ENCODE assay signal across 8 mouse cellular contexts in the genomic region with DNA sequence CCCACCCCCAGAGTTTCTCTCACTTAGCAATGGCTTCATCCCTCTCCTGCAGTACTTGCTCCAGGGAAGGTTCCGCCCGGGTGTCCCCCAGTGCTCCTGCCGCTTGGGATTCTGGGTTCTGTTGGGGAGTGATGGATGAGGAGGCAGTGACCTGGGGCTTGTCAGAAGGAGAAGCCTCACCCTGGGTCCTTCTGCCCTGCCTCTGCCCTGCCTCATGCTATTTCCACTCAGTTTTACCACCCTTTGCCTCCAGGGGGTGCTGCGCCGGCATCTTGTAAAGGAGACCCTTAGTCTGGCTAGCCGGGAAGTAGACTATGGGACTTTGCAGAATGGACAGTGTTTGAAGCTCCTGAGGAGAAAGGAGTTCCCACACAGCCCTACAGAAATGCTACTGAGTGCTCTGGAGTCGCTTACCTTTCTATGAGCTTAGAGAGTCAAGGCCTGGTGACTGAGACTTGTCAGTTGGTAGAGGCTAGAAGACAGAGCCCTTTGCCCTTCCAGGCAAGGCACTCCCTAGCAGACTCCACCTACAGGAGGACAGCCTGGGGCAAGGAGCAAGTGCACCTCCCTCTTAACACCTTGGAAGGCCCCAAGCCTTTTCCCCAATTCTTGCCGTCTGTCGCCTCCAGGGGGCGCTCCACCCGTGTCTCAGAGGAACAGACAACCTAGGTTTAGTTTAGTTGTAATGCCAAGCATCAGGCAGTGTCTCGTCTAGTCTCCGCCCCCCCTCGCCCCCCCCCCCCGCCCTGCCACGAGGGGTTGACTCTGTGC. TPM values are rescaled to one million over a fixed set of nuclear protein-coding genes. Genes with fewer than 3 reads are reported as not detected.
A peak's percentile ranks its signal among the peaks of the same experiment; 100 is the strongest.
DNase-seq lines count a peak whose midpoint lies in the region; ATAC-seq and TF ChIP-seq lines count a peak whose summit lies in the region.

No protein-coding gene starts in this region.

- H3K4me2 ChIP-seq in CH12.LX (ENCODE audit: insufficient read depth, low read depth, poor library complexity, severe bottlenecking): no peak overlapping the region
- peak overlapping the region; percentile 24 for H3K4me2 ChIP-seq in heart, embryonic 14.5 days (ENCODE audit: low read length)
- peak overlapping the region; percentile 37 for H3K4me2 ChIP-seq in lung, postnatal 0 days (replicated peaks; ENCODE audit: low read depth, low read length)

- H3K79me2 ChIP-seq in CH12.LX (replicated peaks; ENCODE audit: control insufficient read depth, extremely low read depth, insufficient read depth, poor library complexity, severe bottlenecking): no peaks in the 10 kb centered on the region; the same call in 1 of the 2 replicates

- H3K4me1 ChIP-seq in CH12.LX (ENCODE audit: control insufficient read depth in 1 of 2, insufficient read depth in 2 of 2): peaks cover 7 to 34% of the 10 kb centered on the region in 2 experiments
- peaks cover 10 to 22% of the 10 kb centered on the region in 2 experiments for H3K4me1 ChIP-seq in heart, embryonic 14.5 days (ENCODE audit: control insufficient read depth in 2 of 2, insufficient read depth in 2 of 2, low read length in 2 of 2)
- H3K4me1 ChIP-seq in lung, postnatal 0 days (ENCODE audit: insufficient read depth, low read depth, low read length): peaks cover 9% of the 10 kb centered on the region; the same call in 1 of the 2 replicates

- peaks cover 2 to 18% of the 10 kb centered on the region in 2 experiments for H3K36me3 ChIP-seq in CH12.LX (replicated peaks in 1 of 2; ENCODE audit: control insufficient read depth in 1 of 2, insufficient read depth in 1 of 2, low read length in 1 of 2)
- H3K36me3 ChIP-seq in heart, embryonic 14.5 days (ENCODE audit: control insufficient read depth, insufficient read depth, low read length): peaks cover 13% of the 10 kb centered on the region
- H3K36me3 ChIP-seq in lung, postnatal 0 days (ENCODE audit: insufficient read depth, low read length): no peaks in the 10 kb centered on the region

- TF ChIP-seq POLR2A in CH12.LX (IDR thresholded peaks at IDR 0.05; ENCODE audit: low read depth, low read length): no peak

- peak; percentile 63 to 80 for TF ChIP-seq CTCF in CH12.LX (conservative IDR thresholded peaks at IDR 0.05 in 1 of 2, IDR thresholded peaks at IDR 0.05 in 1 of 2; ENCODE audit: low read depth in 2 of 2, low read length in 2 of 2)
- peak; percentile 76 for TF ChIP-seq CTCF in lung, postnatal 0 days (IDR thresholded peaks at IDR 0.05)

- WGBS in heart, embryonic 14.5 days: 12% methylated on average over 16 of the region's 16 CpGs
- 8% methylated on average over 16 of the region's 16 CpGs for WGBS in lung, postnatal 0 days

- H3K9ac ChIP-seq in CH12.LX (ENCODE audit: insufficient read depth, low read depth): no peak overlapping the region
- 0 out of 2 replicates have a peak overlapping the region, but pooled peaks have one; percentile 18 for H3K9ac ChIP-seq in heart, embryonic 14.5 days (ENCODE audit: low read length)
- H3K9ac ChIP-seq in lung, postnatal 0 days (replicated peaks; ENCODE audit: low read depth): no peak overlapping the region

- no peak for ATAC-seq in heart, embryonic 14.5 days (ENCODE audit: insufficient number of reproducible peaks, insufficient read depth, low FRiP score, low read depth)
- no peak for ATAC-seq in lung, postnatal 0 days
- ATAC-seq in erythroid progenitor cell, adult 5-6 weeks (replicated peaks; ENCODE audit: low FRiP score, poor library complexity, severe bottlenecking): no peak

- peaks cover 3% of the 10 kb centered on the region for H3K27me3 ChIP-seq in CH12.LX (replicated peaks)
- H3K27me3 ChIP-seq in heart, embryonic 14.5 days (ENCODE audit: control insufficient read depth, insufficient read depth, low read length): no peaks in the 10 kb centered on the region
- H3K27me3 ChIP-seq in lung, postnatal 0 days (replicated peaks; ENCODE audit: insufficient read depth, low read length): no peaks in the 10 kb centered on the region

- H3K4me3 ChIP-seq in CH12.LX (replicated peaks in 1 of 3; ENCODE audit: low read depth in 2 of 3, low read length in 2 of 3, poor library complexity in 1 of 3): no peak overlapping the region
- no peak overlapping the region for H3K4me3 ChIP-seq in heart, embryonic 14.5 days (ENCODE audit: control insufficient read depth in 1 of 2, insufficient read depth in 1 of 2, low read depth in 1 of 2, low read length in 2 of 2)
- no peak overlapping the region for H3K4me3 ChIP-seq in lung, postnatal 0 days (ENCODE audit: low read depth, low read length)

- no peak for TF ChIP-seq EP300 in CH12.LX (IDR thresholded peaks at IDR 0.05; ENCODE audit: low read length)
- TF ChIP-seq EP300 in lung, postnatal 0 days (IDR thresholded peaks at IDR 0.05): no peak

- in situ Hi-C loops in CH12.LX (cut with MboI; ENCODE audit: low pct_ligation_motif_present, low pct_unique_long_range_greater_than_20kb, low sequenced_read_pairs): no loop called here

- DNase-seq in CH12.LX (ENCODE audit: extremely low read depth): peak; percentile 80
- DNase-seq in adrenal gland, adult 18-20 months (ENCODE audit: low spot score in 2 of 2): peak; percentile 81 to 85
- DNase-seq in embryo, embryonic 9.5 days (ENCODE audit: extremely low spot score): peak; percentile 86
- DNase-seq in kidney, postnatal 14 days: peak; percentile 82
- peak; percentile 78 for DNase-seq in lung, postnatal 0 days (ENCODE audit: low spot score)
- peak; percentile 88 for DNase-seq in right cerebral cortex, postnatal 4 days

- peak; percentile 24 for TF ChIP-seq RAD21 in CH12.LX (IDR thresholded peaks at IDR 0.05; ENCODE audit: low read depth, low read length)

- dilution Hi-C loops in CH12.LX (cut with MboI; ENCODE audit: extremely low pct_ligation_motif_present, extremely low pct_unique_long_range_greater_than_20kb, low sequenced_read_pairs): no loop called here

- H3K9me3 ChIP-seq in CH12.LX (replicated peaks; ENCODE audit: low read length): no peaks in the 10 kb centered on the region
- no peaks in the 10 kb centered on the region for H3K9me3 ChIP-seq in heart, embryonic 14.5 days (ENCODE audit: control insufficient read depth, low read length)
- no peaks in the 10 kb centered on the region for H3K9me3 ChIP-seq in lung, postnatal 0 days (ENCODE audit: low read length)

- no peak overlapping the region for H3K27ac ChIP-seq in CH12.LX (ENCODE audit: insufficient read depth, low read depth)
- H3K27ac ChIP-seq in heart, embryonic 14.5 days (replicated peaks in 1 of 2; ENCODE audit: control insufficient read depth in 1 of 2, insufficient read depth in 1 of 2, low read depth in 2 of 2, low read length in 2 of 2): 0 out of 4 replicates have a peak overlapping the region, but pooled peaks of 1 of the 2 experiments have one; percentile 10
- H3K27ac ChIP-seq in lung, postnatal 0 days (ENCODE audit: low read length): peak overlapping the region; percentile 11; the same call in 1 of the 2 replicates

RNA-seq across cellular contexts. Expression of gene Abhd11, which starts 3.9 kb away (rescaled TPM):
- total RNA-seq in CH12.LX (2012; rRNA removed) (36.0 and 37.1 TPM in 2 replicates), CH12.LX (2014; rRNA removed) (31.2 and 36.6 TPM in 2 replicates)
- 29.2 and 32.1 TPM in 2 replicates for polyA plus RNA-seq in CH12.LX (2012; ENCODE audit: insufficient read length, low read depth)
- 10 to 100 TPM; 52.3 to 59.7 TPM for total RNA-seq in adrenal gland, adult 18-20 months (2021)
- polyA plus RNA-seq in heart, embryonic 14.5 days (2014; fragmentation: Nextera tagmentation; extraction: Ambion mirVana): 72.1 and 74.9 TPM in 2 replicates
- 72.9 and 80.9 TPM in 2 replicates for polyA plus RNA-seq in lung, postnatal 0 days (2015; fragmentation: Nextera tagmentation; extraction: Ambion mirVana)
- total RNA-seq in erythroid progenitor cell, adult 5-6 weeks (2015; ENCODE audit: low replicate concordance): 15.9 and 29.8 TPM in 2 replicates
- total RNA-seq in erythroid progenitor cell, adult 5-6 weeks (2017; ENCODE audit: low replicate concordance): 3.9 and 4.3 TPM in 2 replicates

RNA-seq across cellular contexts. Expression of gene Stx1a, which starts 10.4 kb away (rescaled TPM):
- total RNA-seq in CH12.LX (2012; rRNA removed) (2.0 and 2.4 TPM in 2 replicates), CH12.LX (2014; rRNA removed) (0.81 and 1.1 TPM in 2 replicates)
- polyA plus RNA-seq in CH12.LX (2012; ENCODE audit: insufficient read length, low read depth): 3.0 and 3.3 TPM in 2 replicates
- 1 to 10 TPM; 6.0 to 7.2 TPM for total RNA-seq in adrenal gland, adult 18-20 months (2021)
- 5.4 and 6.4 TPM in 2 replicates for polyA plus RNA-seq in heart, embryonic 14.5 days (2014; fragmentation: Nextera tagmentation; extraction: Ambion mirVana)
- 5.5 and 5.8 TPM in 2 replicates for polyA plus RNA-seq in lung, postnatal 0 days (2015; fragmentation: Nextera tagmentation; extraction: Ambion mirVana)
- not detected in 2 replicates for total RNA-seq in erythroid progenitor cell, adult 5-6 weeks (2015; ENCODE audit: low replicate concordance)
- not detected in 2 replicates for total RNA-seq in erythroid progenitor cell, adult 5-6 weeks (2017; ENCODE audit: low replicate concordance)

RNA-seq across cellular contexts. Expression of gene Cldn3, which starts 26.8 kb away (rescaled TPM):
- total RNA-seq in CH12.LX (2012; rRNA removed): not detected in 2 replicates
- total RNA-seq in CH12.LX (2014; rRNA removed): not detected in 2 replicates
- not detected in 2 replicates for polyA plus RNA-seq in CH12.LX (2012; ENCODE audit: insufficient read length, low read depth)
- under 1 TPM; 0.50 to 0.54 TPM for total RNA-seq in adrenal gland, adult 18-20 months (2021)
- 0.53 and 2.2 TPM in 2 replicates for polyA plus RNA-seq in heart, embryonic 14.5 days (2014; fragmentation: Nextera tagmentation; extraction: Ambion mirVana)
- 547 and 583 TPM in 2 replicates for polyA plus RNA-seq in lung, postnatal 0 days (2015; fragmentation: Nextera tagmentation; extraction: Ambion mirVana)
- not detected in 2 replicates for total RNA-seq in erythroid progenitor cell, adult 5-6 weeks (2015; ENCODE audit: low replicate concordance)
- total RNA-seq in erythroid progenitor cell, adult 5-6 weeks (2017; ENCODE audit: low replicate concordance): not detected in 2 replicates

RNA-seq across cellular contexts. Expression of gene Dnajc30, which starts 51.1 kb away (rescaled TPM):
- total RNA-seq in CH12.LX (2012; rRNA removed) (7.2 and 7.5 TPM in 2 replicates), CH12.LX (2014; rRNA removed) (4.1 and 4.9 TPM in 2 replicates)
- polyA plus RNA-seq in CH12.LX (2012; ENCODE audit: insufficient read length, low read depth): 9.2 and 9.6 TPM in 2 replicates
- 10 to 100 TPM; 25.8 to 30.3 TPM for total RNA-seq in adrenal gland, adult 18-20 months (2021)
- polyA plus RNA-seq in heart, embryonic 14.5 days (2014; fragmentation: Nextera tagmentation; extraction: Ambion mirVana): 30.6 and 31.1 TPM in 2 replicates
- 28.0 and 28.8 TPM in 2 replicates for polyA plus RNA-seq in lung, postnatal 0 days (2015; fragmentation: Nextera tagmentation; extraction: Ambion mirVana)
- 6.5 and 21.0 TPM in 2 replicates for total RNA-seq in erythroid progenitor cell, adult 5-6 weeks (2015; ENCODE audit: low replicate concordance)
- 2.3 and 3.4 TPM in 2 replicates for total RNA-seq in erythroid progenitor cell, adult 5-6 weeks (2017; ENCODE audit: low replicate concordance)

RNA-seq across cellular contexts. Expression of gene Bud23, which starts 51.9 kb away (rescaled TPM):
- 62.1 and 70.0 TPM in 2 replicates for total RNA-seq in CH12.LX (2012; rRNA removed)
- total RNA-seq in CH12.LX (2014; rRNA removed): 60.7 and 79.1 TPM in 2 replicates
- 118 and 141 TPM in 2 replicates for polyA plus RNA-seq in CH12.LX (2012; ENCODE audit: insufficient read length, low read depth)
- total RNA-seq in adrenal gland, adult 18-20 months (2021): 10 to 100 TPM; 45.7 to 55.0 TPM
- 47.2 and 52.3 TPM in 2 replicates for polyA plus RNA-seq in heart, embryonic 14.5 days (2014; fragmentation: Nextera tagmentation; extraction: Ambion mirVana)
- 52.2 and 53.1 TPM in 2 replicates for polyA plus RNA-seq in lung, postnatal 0 days (2015; fragmentation: Nextera tagmentation; extraction: Ambion mirVana)
- 25.2 and 34.8 TPM in 2 replicates for total RNA-seq in erythroid progenitor cell, adult 5-6 weeks (2015; ENCODE audit: low replicate concordance)
- 7.6 and 13.0 TPM in 2 replicates for total RNA-seq in erythroid progenitor cell, adult 5-6 weeks (2017; ENCODE audit: low replicate concordance)
